Mouse (Mus musculus): ENCODE results near the gene Gpr89. TPM values are rescaled to one million over a fixed set of nuclear protein-coding genes. Genes with fewer than 3 reads are reported as not detected.

Gene Gpr89
- 38.1 and 42.2 TPM in 2 replicates for polyA plus RNA-seq (2016; fragmentation: Nextera tagmentation; extraction: Ambion mirVana)

DNA sequence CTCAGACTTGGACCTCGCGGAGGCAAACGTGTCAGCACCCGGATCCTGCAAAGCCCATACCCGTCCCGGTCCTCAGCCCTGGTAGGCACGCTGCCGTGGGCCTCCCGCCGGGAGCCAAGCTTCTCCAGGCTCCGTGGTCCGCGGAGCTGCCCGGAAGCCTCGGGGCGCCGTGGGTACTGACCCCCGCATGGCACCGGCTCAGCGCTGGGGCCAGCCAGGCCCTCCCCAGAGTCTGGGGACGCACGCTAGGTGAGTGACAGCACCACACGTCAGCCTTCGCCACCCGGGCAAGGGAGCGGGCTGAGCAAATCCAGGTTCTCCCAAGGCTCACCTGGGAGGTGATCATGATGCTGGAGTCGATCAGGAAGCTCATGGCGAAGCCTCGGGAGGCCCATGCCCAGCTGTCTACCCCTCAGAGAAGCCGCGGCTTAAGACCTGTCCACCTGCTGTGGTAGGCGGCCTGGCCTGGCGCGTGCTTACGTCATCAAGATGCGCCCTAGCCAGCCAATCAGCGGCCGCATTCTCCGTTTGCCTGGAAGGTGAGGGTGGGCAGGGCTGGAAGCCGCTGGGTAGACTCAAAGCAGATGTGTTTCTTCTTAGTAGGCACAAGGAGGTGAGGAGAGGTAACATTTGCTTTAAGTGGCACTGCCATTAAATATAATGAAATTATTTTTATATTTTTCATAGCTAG is at the start of gene Gpr89:
Gpr89 (minus strand) TSS at position 496 of the 691 bp plus-strand sequence.
- Histone ChIP-seq H3K4me3 (peak within 1 kb of the TSS; percentile 98), H3K36me3 (replicated peaks) (no peaks in the 10 kb centered on the region), H3K27ac (replicated peaks) (peak within 1 kb of the TSS; percentile 86), H3K4me1 (peaks cover 7% of the 10 kb centered on the region), H3K9me3 (no peaks in the 10 kb centered on the region), H3K27me3 (replicated peaks; ENCODE audit: low read depth, poor library complexity, severe bottlenecking) (0 out of 2 replicates have a peak, but pooled peaks cover 10% of the 10 kb centered on the region)
- peak; percentile 96 for DNase-seq (ENCODE audit: low spot score)
- under 1% methylated on average over 40 of the region's 40 CpGs for WGBS

GRCm38 (mm10) chr3:96953489-96954233 is 48.5 kb upstream of the Gpr89 start:
- no peak overlapping the region for H3K4me3 ChIP-seq
- no peak for DNase-seq (ENCODE audit: low spot score)
- WGBS, result 62% methylated on average over 14 of the region's 14 CpGs
- H3K36me3 ChIP-seq (replicated peaks), result no peaks in the 10 kb centered on the region
- no peaks in the 10 kb centered on the region for H3K27me3 ChIP-seq (replicated peaks; ENCODE audit: low read depth, poor library complexity, severe bottlenecking)
- peak overlapping the region; percentile 27; the same call in 1 of the 2 replicates for H3K27ac ChIP-seq (replicated peaks)
- H3K9me3 ChIP-seq, result no peaks in the 10 kb centered on the region
- H3K4me1 ChIP-seq, result peaks cover 6% of the 10 kb centered on the region; the same call in 1 of the 2 replicates

DNA sequence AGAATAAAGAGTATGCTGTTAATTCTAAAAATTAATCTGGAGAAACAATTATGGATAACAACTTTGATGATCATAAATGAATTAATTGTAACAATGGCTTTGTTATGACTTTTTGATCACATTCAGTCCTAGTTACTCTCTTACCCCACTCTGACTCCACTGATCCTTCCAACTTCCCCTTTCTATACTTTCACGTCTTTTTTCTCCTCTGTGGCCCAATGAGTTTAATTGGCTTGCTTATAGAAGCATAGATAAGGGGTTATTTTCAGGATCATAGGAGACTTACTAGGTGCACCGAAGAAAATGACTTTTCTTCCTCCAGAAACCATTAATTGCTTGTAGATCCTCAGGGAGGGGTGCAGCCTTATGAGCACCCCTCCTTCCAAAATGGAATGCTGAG is 37.6 kb upstream of the Gpr89 start:
- Histone ChIP-seq H3K27me3 (replicated peaks; ENCODE audit: low read depth, poor library complexity, severe bottlenecking) (no peaks in the 10 kb centered on the region), H3K36me3 (replicated peaks) (no peaks in the 10 kb centered on the region), H3K27ac (replicated peaks) (no peak overlapping the region), H3K9me3 (no peaks in the 10 kb centered on the region), H3K4me3 (no peak overlapping the region), H3K4me1 (peaks cover 14% of the 10 kb centered on the region)
- no peak for DNase-seq (ENCODE audit: low spot score)
- WGBS, result 95% methylated on average over 2 of the region's 2 CpGs

DNA sequence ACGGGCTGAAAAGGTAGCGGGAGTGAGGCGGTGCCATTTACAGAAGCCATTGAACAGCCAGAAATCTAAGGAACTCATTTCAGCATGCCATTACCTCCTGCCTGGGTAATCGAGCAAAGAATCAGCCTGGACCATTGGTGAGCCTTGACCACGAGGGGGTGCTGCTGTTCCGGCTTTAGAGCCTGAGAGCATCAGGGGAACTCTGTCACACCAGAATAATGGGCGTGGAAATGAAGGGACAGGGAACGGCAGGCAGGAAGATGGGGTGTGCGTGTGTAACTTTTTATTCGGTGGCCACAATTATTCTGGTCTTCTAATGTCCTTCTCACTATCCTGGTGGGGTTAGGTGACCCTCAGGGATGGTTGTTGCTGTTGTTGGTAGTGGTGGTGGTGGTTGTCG is 33.6 kb upstream of the Gpr89 start:
- Histone ChIP-seq H3K36me3 (replicated peaks) (no peaks in the 10 kb centered on the region), H3K4me3 (peak overlapping the region; percentile 38), H3K27ac (replicated peaks) (no peak overlapping the region), H3K4me1 (peaks cover 21% of the 10 kb centered on the region), H3K27me3 (replicated peaks; ENCODE audit: low read depth, poor library complexity, severe bottlenecking) (peaks cover 23% of the 10 kb centered on the region), H3K9me3 (no peaks in the 10 kb centered on the region)
- DNase-seq (ENCODE audit: low spot score), result peak; percentile 88
- 13% methylated on average over 11 of the region's 11 CpGs for WGBS

DNA sequence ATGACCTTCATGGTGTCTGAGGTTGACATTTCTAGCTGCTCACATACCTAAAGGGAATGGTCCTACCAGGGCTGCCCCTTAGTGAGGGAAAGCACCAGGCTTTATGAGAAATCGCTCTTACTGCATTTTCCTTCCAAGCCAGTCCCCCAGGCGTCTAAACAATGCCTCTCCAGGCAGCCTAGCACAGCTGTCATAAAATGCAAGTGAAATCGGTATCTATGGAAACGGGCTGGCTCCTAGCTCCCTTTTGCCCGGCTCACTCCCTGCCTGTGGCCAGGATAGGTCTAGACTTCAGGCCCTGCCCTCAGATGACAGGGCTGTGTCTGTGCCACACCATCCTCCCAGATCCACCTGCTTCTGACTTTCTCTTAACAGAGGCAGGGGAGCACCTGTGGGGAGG is 32.5 kb upstream of the Gpr89 start:
- DNase-seq (ENCODE audit: low spot score), result no peak
- peaks cover 21% of the 10 kb centered on the region for H3K4me1 ChIP-seq
- no peaks in the 10 kb centered on the region for H3K36me3 ChIP-seq (replicated peaks)
- no peak overlapping the region for H3K4me3 ChIP-seq
- peaks cover 23% of the 10 kb centered on the region for H3K27me3 ChIP-seq (replicated peaks; ENCODE audit: low read depth, poor library complexity, severe bottlenecking)
- H3K9me3 ChIP-seq, result no peaks in the 10 kb centered on the region
- H3K27ac ChIP-seq (replicated peaks), result no peak overlapping the region; the same call in 1 of the 2 replicates
- 40% methylated on average over 5 of the region's 5 CpGs for WGBS

DNA sequence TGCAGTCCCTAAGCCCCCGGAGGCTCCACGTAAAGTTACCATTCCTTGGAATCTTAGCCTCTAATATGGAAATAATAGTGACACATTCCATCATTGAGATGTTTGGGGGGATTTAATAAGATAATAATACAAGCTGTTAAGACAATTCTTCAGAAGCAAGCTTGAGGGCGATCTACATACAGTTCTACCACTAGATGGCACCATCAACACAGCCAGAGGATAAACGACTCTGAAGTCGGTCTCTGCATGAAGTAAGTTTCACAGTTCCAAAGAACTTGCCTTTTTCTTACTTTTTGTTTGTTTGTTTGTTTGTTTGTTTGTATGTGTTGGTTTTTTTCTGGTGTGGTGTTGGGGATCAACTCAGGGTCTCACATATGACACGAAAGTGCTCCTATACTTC is 31.1 kb upstream of the Gpr89 start:
- peaks cover 23% of the 10 kb centered on the region for H3K27me3 ChIP-seq (replicated peaks; ENCODE audit: low read depth, poor library complexity, severe bottlenecking)
- DNase-seq (ENCODE audit: low spot score), result peak; percentile 48

DNA sequence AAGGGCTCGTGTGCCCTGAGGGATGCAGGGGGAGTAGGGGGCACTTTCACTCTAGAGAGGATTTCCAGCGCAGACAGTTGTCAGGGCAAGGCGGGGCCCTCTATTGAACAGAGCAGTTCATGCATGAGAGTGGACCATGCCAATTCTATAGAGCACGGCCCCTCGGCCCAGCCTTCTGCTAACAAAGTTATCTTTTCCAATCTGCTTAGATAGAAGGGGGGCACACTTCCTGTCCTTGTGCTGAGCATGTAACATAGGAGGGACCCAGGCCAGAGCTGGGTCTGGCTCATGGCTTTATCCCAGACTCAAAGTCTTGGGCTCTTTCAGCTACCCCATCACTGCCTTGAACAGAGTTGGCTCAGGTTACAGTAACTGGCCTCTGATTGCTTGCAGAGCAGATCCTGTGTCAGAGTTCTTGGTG is 26.1 kb upstream of the Gpr89 start:
- Histone ChIP-seq H3K4me3 (no peak overlapping the region), H3K9me3 (no peaks in the 10 kb centered on the region), H3K27ac (replicated peaks) (peak overlapping the region; percentile 63), H3K4me1 (peaks cover 22% of the 10 kb centered on the region), H3K36me3 (replicated peaks) (no peaks in the 10 kb centered on the region), H3K27me3 (replicated peaks; ENCODE audit: low read depth, poor library complexity, severe bottlenecking) (peaks cover 14% of the 10 kb centered on the region)
- WGBS, result 38% methylated on average over 5 of the region's 5 CpGs
- peak; percentile 50 for DNase-seq (ENCODE audit: low spot score)

More for the DNA sequence above, 31.1 kb upstream of the Gpr89 start:
- Histone ChIP-seq H3K9me3 (no peaks in the 10 kb centered on the region), H3K4me3 (no peak overlapping the region), H3K36me3 (replicated peaks) (no peaks in the 10 kb centered on the region), H3K4me1 (peaks cover 31% of the 10 kb centered on the region), H3K27ac (replicated peaks) (no peak overlapping the region)
- WGBS, result 13% methylated on average over 6 of the region's 6 CpGs

DNA sequence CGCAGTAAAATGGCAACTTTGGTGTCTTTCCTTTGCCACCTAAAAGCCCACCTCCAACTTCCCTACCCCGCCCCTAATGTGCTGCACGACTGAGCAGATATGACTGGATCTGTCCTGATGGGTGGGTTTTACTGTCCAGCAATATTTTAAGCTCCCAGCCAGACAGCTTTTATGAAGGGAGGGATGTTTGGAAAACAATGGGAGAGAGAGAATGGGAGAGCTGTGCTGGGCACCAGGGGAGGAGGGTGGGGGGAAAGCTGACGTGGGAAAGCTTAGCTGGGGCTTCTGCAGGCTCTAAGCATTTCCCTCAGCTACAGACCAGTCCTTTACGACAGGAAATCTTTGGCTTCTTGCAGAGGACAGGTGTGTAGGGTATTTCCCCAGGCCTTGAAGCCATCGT is 20.8 kb upstream of the Gpr89 start, which contains the start of gene Gja8:
Gja8 (minus strand) TSS at position 101 of the 400 bp plus-strand sequence.
- H3K4me1 ChIP-seq, result peaks cover 8% of the 10 kb centered on the region
- no peak for DNase-seq (ENCODE audit: low spot score)
- WGBS, result 73% methylated on average over 6 of the region's 6 CpGs

GRCm38 (mm10) chr3:96924631-96925030 is 19.5 kb upstream of the Gpr89 start:
- H3K27ac ChIP-seq (replicated peaks), result no peak overlapping the region
- no peaks in the 10 kb centered on the region for H3K36me3 ChIP-seq (replicated peaks)
- WGBS, result 89% methylated on average over 4 of the region's 4 CpGs
- no peaks in the 10 kb centered on the region for H3K9me3 ChIP-seq
- no peaks in the 10 kb centered on the region for H3K4me1 ChIP-seq
- H3K4me3 ChIP-seq, result no peak overlapping the region
- H3K27me3 ChIP-seq (replicated peaks; ENCODE audit: low read depth, poor library complexity, severe bottlenecking), result no peaks in the 10 kb centered on the region
- no peak for DNase-seq (ENCODE audit: low spot score)

More for the DNA sequence above, 20.8 kb upstream of the Gpr89 start, which contains the start of gene Gja8:
- Histone ChIP-seq H3K27me3 (replicated peaks; ENCODE audit: low read depth, poor library complexity, severe bottlenecking) (no peaks in the 10 kb centered on the region), H3K4me3 (no peak within 1 kb of the TSS), H3K9me3 (no peaks in the 10 kb centered on the region), H3K27ac (replicated peaks) (no peak within 1 kb of the TSS), H3K36me3 (replicated peaks) (no peaks in the 10 kb centered on the region)

GRCm38 (mm10) chr3:96920991-96921390 is 15.8 kb upstream of the Gpr89 start:
- 72% methylated on average over 7 of the region's 7 CpGs for WGBS
- no peaks in the 10 kb centered on the region for H3K27me3 ChIP-seq (replicated peaks; ENCODE audit: low read depth, poor library complexity, severe bottlenecking)
- DNase-seq (ENCODE audit: low spot score), result no peak
- no peaks in the 10 kb centered on the region for H3K9me3 ChIP-seq
- no peaks in the 10 kb centered on the region for H3K4me1 ChIP-seq
- no peaks in the 10 kb centered on the region for H3K36me3 ChIP-seq (replicated peaks)
- no peak overlapping the region for H3K4me3 ChIP-seq
- no peak overlapping the region for H3K27ac ChIP-seq (replicated peaks)

DNA sequence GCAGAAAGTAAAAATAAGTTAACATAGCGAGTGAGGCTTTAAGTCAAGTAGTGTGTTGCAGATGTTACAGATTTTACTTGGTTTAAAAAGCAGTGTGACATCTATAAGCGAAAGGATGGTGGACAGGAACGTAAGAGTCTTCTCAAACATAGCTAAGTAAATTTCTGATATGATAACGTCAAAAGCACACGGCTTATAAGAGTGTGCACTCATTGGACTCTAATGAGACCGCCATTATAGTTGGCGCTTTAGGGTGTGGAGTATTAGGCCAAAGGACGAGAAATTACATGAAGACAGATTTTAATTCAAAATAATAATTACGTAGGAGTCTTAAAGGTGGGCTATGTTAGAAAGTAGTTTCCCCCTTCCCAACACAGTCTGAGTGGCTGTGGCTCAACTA is 446 bp upstream of the Gpr89 start:
- whole genome bisulfite sequencing, result 53% methylated on average over 9 of the region's 9 CpGs
- H3K9me3 ChIP-seq, result no peaks in the 10 kb centered on the region
- H3K36me3 ChIP-seq (replicated peaks), result no peaks in the 10 kb centered on the region
- H3K27me3 ChIP-seq (replicated peaks; ENCODE audit: low read depth, poor library complexity, severe bottlenecking), result 0 out of 2 replicates have a peak, but pooled peaks cover 10% of the 10 kb centered on the region
- H3K27ac ChIP-seq (replicated peaks), result peak overlapping the region; percentile 86
- H3K4me3 ChIP-seq, result peak overlapping the region; percentile 98
- H3K4me1 ChIP-seq, result peaks cover 7% of the 10 kb centered on the region
- no peak for DNase-seq (ENCODE audit: low spot score)

- Histone ChIP-seq H3K4me1 (peaks cover 7% of the 10 kb centered on the region), H3K27me3 (replicated peaks; ENCODE audit: low read depth, poor library complexity, severe bottlenecking) (0 out of 2 replicates have a peak, but pooled peaks cover 10% of the 10 kb centered on the region), H3K4me3 (peak within 1 kb of the TSS; percentile 98), H3K9me3 (no peaks in the 10 kb centered on the region), H3K27ac (replicated peaks) (peak within 1 kb of the TSS; percentile 86), H3K36me3 (replicated peaks) (no peaks in the 10 kb centered on the region)
- whole genome bisulfite sequencing, result 15% methylated on average over 14 of the region's 14 CpGs
- DNase-seq (ENCODE audit: low spot score), result no peak
Measured at GRCm38 (mm10) chr3:96904393-96904792, 753 bp downstream of the Gpr89 start, which contains the start of gene Gja5. Gene Gja5, plus strand, starts transcription at chr3:96904693.

All from embryonic facial prominence, embryonic 10.5 days (tissue).